Mouse (Mus musculus): Measurements from ENCODE around the gene Dpp6. TPM values are rescaled to one million over a fixed set of nuclear protein-coding genes. Genes with fewer than 3 reads are reported as not detected.

Gene Dpp6
- polyA plus RNA-seq, 1 experiment from 2014 or later, result 3.7 TPM

DNA sequence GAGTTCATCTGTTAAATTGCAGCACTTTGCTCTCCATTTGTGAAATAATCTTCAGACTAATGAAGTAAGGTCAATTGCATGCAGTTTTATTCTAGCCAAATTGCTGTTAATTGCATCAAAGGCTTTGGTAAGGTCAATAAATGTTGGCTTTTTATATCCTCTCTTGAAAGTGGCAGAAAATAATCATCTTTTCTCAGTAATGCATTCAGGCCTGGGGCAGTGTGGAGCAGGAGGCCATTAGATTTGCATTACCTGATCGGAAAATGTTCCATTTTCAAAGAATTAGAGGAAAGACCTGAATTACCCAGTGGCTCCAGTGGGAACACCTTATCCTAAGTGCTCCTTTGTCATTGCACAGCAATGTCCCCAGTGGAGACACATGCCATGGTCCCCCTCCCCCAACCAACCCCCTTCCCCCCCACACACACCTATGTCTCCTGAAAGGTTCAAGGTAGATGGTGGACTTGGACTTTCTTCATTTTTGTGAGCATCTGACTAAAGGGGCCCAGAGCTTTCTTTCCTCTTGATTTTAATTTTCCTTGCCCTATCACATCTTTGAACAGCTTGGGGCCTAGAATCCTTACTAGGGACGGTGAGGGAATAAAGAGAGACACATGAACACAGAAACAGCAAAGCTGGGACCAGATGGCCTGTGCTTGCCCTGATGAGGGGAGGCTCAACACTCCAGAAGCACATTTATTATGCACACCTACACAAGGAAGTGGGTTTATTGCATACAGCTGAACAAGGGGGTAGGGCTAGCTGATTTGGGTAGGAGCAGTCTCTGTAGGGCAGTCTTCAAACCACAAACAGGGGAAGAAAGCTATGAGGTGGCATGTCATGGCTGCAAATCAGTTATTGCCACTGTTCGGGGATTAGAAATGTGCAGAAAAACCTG is 506.1 kb downstream of the Dpp6 start:
- H3K4me2 ChIP-seq (replicated peaks), result no peak overlapping the region
- H3K4me1 ChIP-seq, result no peaks in the 10 kb centered on the region
- H3K9me3 ChIP-seq, result no peaks in the 10 kb centered on the region
- no peaks in the 10 kb centered on the region for H3K27me3 ChIP-seq
- ATAC-seq (ENCODE audit: low FRiP score, low read depth), result no peak
- 43% methylated on average over 3 of the region's 3 CpGs for WGBS
- H3K4me3 ChIP-seq, result no peak overlapping the region
- no peaks in the 10 kb centered on the region for H3K36me3 ChIP-seq
- H3K9ac ChIP-seq, result no peak overlapping the region
- H3K27ac ChIP-seq, result no peak overlapping the region

DNA sequence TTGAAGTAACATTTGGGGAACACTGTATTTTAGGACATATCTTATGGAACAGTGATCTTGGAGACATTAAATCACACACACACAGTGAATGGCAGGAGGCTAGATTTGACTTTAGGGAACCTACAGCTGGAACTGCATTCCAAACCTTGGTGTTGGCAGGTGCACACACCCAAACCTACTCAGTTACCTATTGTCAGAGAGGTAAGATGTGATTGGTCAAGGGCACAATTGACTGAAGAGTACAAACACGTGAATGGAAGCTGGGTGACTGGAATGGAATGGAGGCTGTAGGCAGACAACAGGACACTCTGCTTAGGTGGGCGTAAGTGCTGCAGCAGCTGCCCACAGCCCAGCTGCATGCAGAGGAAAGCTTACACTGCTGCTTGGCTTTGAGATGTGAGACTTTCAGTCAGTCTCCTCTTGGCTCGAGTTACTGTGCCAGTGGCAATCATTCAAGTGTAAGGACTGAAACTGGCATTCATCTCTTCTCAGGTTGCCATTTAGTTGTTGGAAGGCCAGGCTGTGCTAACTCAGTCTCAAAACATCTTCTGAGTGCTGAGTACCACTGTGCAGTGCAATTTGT is 507.4 kb downstream of the Dpp6 start:
- no peaks in the 10 kb centered on the region for H3K27me3 ChIP-seq
- H3K4me1 ChIP-seq, result no peaks in the 10 kb centered on the region
- H3K36me3 ChIP-seq, result no peaks in the 10 kb centered on the region
- H3K9ac ChIP-seq, result no peak overlapping the region
- no peaks in the 10 kb centered on the region for H3K9me3 ChIP-seq
- WGBS, result 49% methylated on average over 3 of the region's 3 CpGs
- no peak overlapping the region for H3K4me3 ChIP-seq
- no peak overlapping the region for H3K27ac ChIP-seq
- no peak for ATAC-seq (ENCODE audit: low FRiP score, low read depth)
- H3K4me2 ChIP-seq (replicated peaks), result no peak overlapping the region

- H3K9me3 ChIP-seq, result no peaks in the 10 kb centered on the region
- WGBS, result 81% methylated on average over 2 of the region's 2 CpGs
Observed at GRCm38 (mm10) chr5:27336698-27337097, 519.7 kb downstream of the Dpp6 start.

DNA sequence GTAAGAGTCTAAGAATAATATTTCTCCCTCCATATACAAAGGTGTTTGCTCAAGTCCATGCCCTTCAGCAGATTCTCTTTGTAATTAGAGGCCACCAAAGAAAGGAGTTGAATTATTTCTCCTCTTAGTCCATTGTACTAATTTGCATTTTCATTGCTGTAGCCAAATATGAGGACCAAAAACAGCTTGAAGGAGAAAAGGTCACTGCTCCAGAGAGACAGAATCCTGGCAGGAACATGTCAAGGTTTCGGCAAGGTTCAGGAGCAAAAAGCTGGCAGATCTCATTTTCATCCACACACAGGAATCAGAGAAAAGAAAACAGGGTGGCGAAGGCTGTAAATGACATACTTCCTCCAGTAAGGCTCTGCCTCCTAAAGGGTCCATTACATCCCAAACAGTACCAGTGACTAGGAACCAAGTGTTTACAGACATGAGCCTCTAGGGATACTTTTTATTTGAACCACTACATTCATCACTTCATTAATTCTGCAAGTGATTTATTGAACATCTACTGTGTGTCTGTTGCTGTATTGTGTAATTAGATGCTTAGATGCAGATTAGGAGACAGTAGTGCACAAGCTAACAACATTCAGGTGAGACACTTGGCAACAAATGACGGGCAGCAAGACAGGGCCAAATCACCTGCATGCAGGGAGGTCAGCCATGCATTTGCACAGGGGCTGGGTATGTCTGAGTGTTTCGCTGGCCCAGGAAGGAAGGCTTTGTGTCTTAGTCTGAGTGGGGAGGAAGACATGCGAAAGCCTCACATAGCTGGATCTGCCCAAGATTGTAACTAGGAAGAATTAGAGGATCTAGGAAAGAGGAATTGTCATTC is 522.4 kb downstream of the Dpp6 start:
- ATAC-seq (ENCODE audit: low FRiP score, low read depth), result no peak
- Histone ChIP-seq H3K27ac (no peak overlapping the region), H3K4me3 (no peak overlapping the region), H3K36me3 (no peaks in the 10 kb centered on the region), H3K4me1 (no peaks in the 10 kb centered on the region), H3K4me2 (replicated peaks) (no peak overlapping the region), H3K27me3 (no peaks in the 10 kb centered on the region), H3K9me3 (no peaks in the 10 kb centered on the region), H3K9ac (no peak overlapping the region)
- 69% methylated on average over 5 of the region's 5 CpGs for WGBS

More at GRCm38 (mm10) chr5:27336698-27337097, 519.7 kb downstream of the Dpp6 start:
- no peak overlapping the region for H3K4me2 ChIP-seq (replicated peaks)
- H3K4me1 ChIP-seq, result no peaks in the 10 kb centered on the region
- no peak overlapping the region for H3K4me3 ChIP-seq
- ATAC-seq (ENCODE audit: low FRiP score, low read depth), result no peak
- no peaks in the 10 kb centered on the region for H3K27me3 ChIP-seq
- no peak overlapping the region for H3K9ac ChIP-seq
- no peaks in the 10 kb centered on the region for H3K36me3 ChIP-seq
- H3K27ac ChIP-seq, result no peak overlapping the region

- Histone ChIP-seq H3K9ac (no peak overlapping the region), H3K4me3 (no peak overlapping the region), H3K4me1 (no peaks in the 10 kb centered on the region), H3K4me2 (replicated peaks) (no peak overlapping the region), H3K9me3 (no peaks in the 10 kb centered on the region), H3K36me3 (no peaks in the 10 kb centered on the region), H3K27ac (no peak overlapping the region), H3K27me3 (no peaks in the 10 kb centered on the region)
- no peak for ATAC-seq (ENCODE audit: low FRiP score, low read depth)
- WGBS, result 64% methylated on average over 6 of the region's 6 CpGs
Observed at GRCm38 (mm10) chr5:27342276-27342675, 525.3 kb downstream of the Dpp6 start.

- 58% methylated on average over 1 of the region's 1 CpGs for WGBS
- Histone ChIP-seq H3K27me3 (no peaks in the 10 kb centered on the region), H3K4me1 (no peaks in the 10 kb centered on the region), H3K4me2 (replicated peaks) (no peak overlapping the region), H3K27ac (no peak overlapping the region), H3K4me3 (no peak overlapping the region), H3K9me3 (no peaks in the 10 kb centered on the region), H3K36me3 (no peaks in the 10 kb centered on the region), H3K9ac (no peak overlapping the region)
- ATAC-seq (ENCODE audit: low FRiP score, low read depth), result no peak
Observed at GRCm38 (mm10) chr5:27343626-27344025, 526.6 kb downstream of the Dpp6 start.

- no peak for ATAC-seq (ENCODE audit: low FRiP score, low read depth)
- Histone ChIP-seq H3K9me3 (no peaks in the 10 kb centered on the region), H3K27ac (no peak overlapping the region), H3K36me3 (no peaks in the 10 kb centered on the region), H3K27me3 (no peaks in the 10 kb centered on the region), H3K4me1 (no peaks in the 10 kb centered on the region), H3K4me3 (no peak overlapping the region), H3K9ac (no peak overlapping the region), H3K4me2 (replicated peaks) (no peak overlapping the region)
- 78% methylated on average over 5 of the region's 5 CpGs for WGBS
Observed at GRCm38 (mm10) chr5:27348181-27349095, 531.4 kb downstream of the Dpp6 start.

DNA sequence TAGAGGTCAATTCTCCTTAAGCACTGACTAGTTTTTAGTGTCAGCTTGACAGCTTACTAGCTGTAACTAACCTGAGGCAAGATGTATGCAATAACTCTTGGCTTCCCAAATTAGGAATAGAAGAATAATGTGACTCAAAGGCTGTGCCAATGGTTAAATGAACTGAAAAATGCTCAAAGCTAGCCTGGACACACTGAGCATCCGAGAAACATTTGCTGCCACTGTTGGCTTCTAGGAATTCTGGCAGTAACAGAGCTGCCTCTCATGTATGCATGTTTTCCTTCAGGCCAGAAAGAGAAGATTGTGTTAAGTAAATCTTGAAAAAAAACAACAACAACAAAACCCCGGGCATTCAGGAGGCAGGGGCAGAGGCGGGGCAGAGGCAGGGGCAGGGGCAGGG is 540.6 kb downstream of the Dpp6 start:
- Histone ChIP-seq H3K4me3 (no peak overlapping the region), H3K4me2 (replicated peaks) (no peak overlapping the region), H3K27ac (no peak overlapping the region), H3K27me3 (no peaks in the 10 kb centered on the region), H3K4me1 (no peaks in the 10 kb centered on the region), H3K9ac (no peak overlapping the region), H3K9me3 (no peaks in the 10 kb centered on the region), H3K36me3 (no peaks in the 10 kb centered on the region)
- WGBS, result 69% methylated on average over 3 of the region's 3 CpGs
- ATAC-seq (ENCODE audit: low FRiP score, low read depth), result no peak

- Histone ChIP-seq H3K36me3 (no peaks in the 10 kb centered on the region), H3K9ac (no peak overlapping the region), H3K4me3 (no peak overlapping the region), H3K27me3 (no peaks in the 10 kb centered on the region), H3K4me2 (replicated peaks) (no peak overlapping the region), H3K4me1 (no peaks in the 10 kb centered on the region), H3K9me3 (no peaks in the 10 kb centered on the region), H3K27ac (no peak overlapping the region)
- no peak for ATAC-seq (ENCODE audit: low FRiP score, low read depth)
- WGBS, result 59% methylated on average over 2 of the region's 2 CpGs
Observed at GRCm38 (mm10) chr5:27365946-27366345, 548.9 kb downstream of the Dpp6 start.

- WGBS, result 77% methylated on average over 3 of the region's 3 CpGs
- ATAC-seq (ENCODE audit: low FRiP score, low read depth), result no peak
Observed at GRCm38 (mm10) chr5:27370814-27371213, 553.8 kb downstream of the Dpp6 start.

GRCm38 (mm10) chr5:27373931-27374330 is 556.9 kb downstream of the Dpp6 start:
- no peak for ATAC-seq (ENCODE audit: low FRiP score, low read depth)
- H3K4me2 ChIP-seq (replicated peaks), result no peak overlapping the region
- H3K27ac ChIP-seq, result no peak overlapping the region
- H3K9ac ChIP-seq, result no peak overlapping the region
- no peaks in the 10 kb centered on the region for H3K4me1 ChIP-seq
- H3K4me3 ChIP-seq, result no peak overlapping the region
- H3K36me3 ChIP-seq, result no peaks in the 10 kb centered on the region
- no peaks in the 10 kb centered on the region for H3K27me3 ChIP-seq
- 90% methylated on average over 1 of the region's 1 CpGs for WGBS
- H3K9me3 ChIP-seq, result no peaks in the 10 kb centered on the region

More at GRCm38 (mm10) chr5:27370814-27371213, 553.8 kb downstream of the Dpp6 start:
- H3K9me3 ChIP-seq, result no peaks in the 10 kb centered on the region
- no peaks in the 10 kb centered on the region for H3K4me1 ChIP-seq
- H3K9ac ChIP-seq, result no peak overlapping the region
- no peaks in the 10 kb centered on the region for H3K36me3 ChIP-seq
- H3K4me3 ChIP-seq, result no peak overlapping the region
- H3K27me3 ChIP-seq, result no peaks in the 10 kb centered on the region
- H3K4me2 ChIP-seq (replicated peaks), result no peak overlapping the region
- no peak overlapping the region for H3K27ac ChIP-seq

All from limb, embryonic 13.5 days (tissue).